Mouse (Mus musculus) gonadal fat pad, adult 2 months (tissue): ENCODE results near the gene Olfr128. TPM values are rescaled to one million over a fixed set of nuclear protein-coding genes. Genes with fewer than 3 reads are reported as not detected.
"Not testable (repeated sequence)": the region's sequence is repeated elsewhere in the genome, so short reads cannot be mapped to it uniquely, and the experiment has no call there.

Experiments
- DNase-seq: peaks from one replicate; pipeline ENCODE4 v3.0.0-alpha.2; 2012; ENCODE audit warnings: low read depth
- polyA plus RNA-seq: library from polyadenylated mRNA; depleted of rRNA; stranded (reverse); fragments of >200 nt; gene quantifications from 2 replicates; pipeline ENCODE4 v1.2.3, GENCODE M21; 2012; rRNA removed

Gene Olfr128
- polyA plus RNA-seq, result not detected in 2 replicates

- DNase-seq, result no peak
Observed at GRCm38 (mm10) chr17:37920248-37920647, at the start of gene Olfr128. Gene Olfr128, plus strand, starts transcription at chr17:37920548.

- no peak for DNase-seq
Observed at GRCm38 (mm10) chr17:37873830-37874229, 46.5 kb upstream of the Olfr128 start.

- DNase-seq, result no peak
Observed at GRCm38 (mm10) chr17:37900137-37900536, 20.2 kb upstream of the Olfr128 start, which contains the start of gene Olfr127. Gene Olfr127, plus strand, starts transcription at chr17:37900437.

- not testable (repeated sequence) for DNase-seq
Observed at GRCm38 (mm10) chr17:37906821-37907220, 13.5 kb upstream of the Olfr128 start.

- no peak for DNase-seq
Observed at GRCm38 (mm10) chr17:37952979-37953378, 32.6 kb downstream of the Olfr128 start, which contains the start of gene Olfr761. Gene Olfr761, minus strand, starts transcription at chr17:37953079.

GRCm38 (mm10) chr17:37973591-37973990 lies 53.2 kb downstream of the Olfr128 start:
- no peak for DNase-seq

Other genes starting within 250 kb of the Olfr128 start
- gene Olfr119, start 224.0 kb upstream of the Olfr128 start, polyA plus RNA-seq, result not detected in 2 replicates
- gene Olfr120, start 198.7 kb upstream of the Olfr128 start, polyA plus RNA-seq, result not detected in 2 replicates
- gene Olfr121, start 171.7 kb upstream of the Olfr128 start, polyA plus RNA-seq, result not detected in 2 replicates
- not detected in 2 replicates for gene Olfr122, start 151.9 kb upstream of the Olfr128 start, polyA plus RNA-seq
- gene Olfr123, start 127.0 kb upstream of the Olfr128 start, polyA plus RNA-seq, result not detected in 2 replicates
- not detected in 2 replicates for gene Olfr124, start 120.7 kb upstream of the Olfr128 start, polyA plus RNA-seq
- gene Olfr125, start 87.6 kb upstream of the Olfr128 start, polyA plus RNA-seq, result not detected in 2 replicates
- not detected in 2 replicates for gene Olfr126, start 73.1 kb upstream of the Olfr128 start, polyA plus RNA-seq
- not detected in 2 replicates for gene Olfr127, start 20.1 kb upstream of the Olfr128 start, polyA plus RNA-seq
- gene Olfr761, start 32.5 kb downstream of the Olfr128 start, polyA plus RNA-seq, result not detected in 2 replicates
- gene Olfr129, start 139.5 kb downstream of the Olfr128 start, polyA plus RNA-seq, result not detected in 2 replicates
- not detected in 2 replicates for gene Olfr130, start 143.4 kb downstream of the Olfr128 start, polyA plus RNA-seq
- gene Olfr131, start 168.1 kb downstream of the Olfr128 start, polyA plus RNA-seq, result not detected in 2 replicates
- not detected in 2 replicates for gene Olfr132, start 214.0 kb downstream of the Olfr128 start, polyA plus RNA-seq
- gene Olfr133, start 224.7 kb downstream of the Olfr128 start, polyA plus RNA-seq, result not detected in 2 replicates